Mouse (Mus musculus) hindbrain, embryonic 15.5 days (tissue): Measurements from ENCODE around the gene Blnk. TPM values are rescaled to one million over a fixed set of nuclear protein-coding genes. Genes with fewer than 3 reads are reported as not detected.

ENCODE experiments used
- ATAC-seq: fragments of 200-750 bp; cut with Nextera tagmentation; 2 replicates; pipeline ENCODE4 v1.8.0; 2017; ENCODE audit warnings: low read depth, moderate number of reproducible peaks, moderate TSS enrichment; ENCODE audit not compliant: low FRiP score
- H3K27ac ChIP-seq: fragments of 300-500 bp; sonication (generic); replicated peaks from 2 replicates; pipeline ENCODE4 v1.5.1; 2015; ENCODE audit warnings: mild to moderate bottlenecking, inconsistent platforms
- H3K27me3 ChIP-seq: fragments of 300-500 bp; sonication (generic); 2 replicates; pipeline ENCODE4 v1.6.1; 2015; ENCODE audit warnings: control low read depth, inconsistent platforms
- H3K36me3 ChIP-seq: fragments of 300-500 bp; sonication (generic); 2 replicates; pipeline ENCODE4 v1.6.1; 2015; ENCODE audit warnings: control low read depth, inconsistent platforms
- H3K4me1 ChIP-seq: fragments of 300-500 bp; sonication (generic); replicated peaks from 2 replicates; pipeline ENCODE4 v1.6.1; 2015; ENCODE audit warnings: control low read depth, inconsistent platforms
- H3K4me2 ChIP-seq: fragments of 300-500 bp; sonication (generic); 2 replicates; pipeline ENCODE4 v1.6.1; 2015; ENCODE audit warnings: moderate library complexity, mild to moderate bottlenecking, inconsistent platforms
- H3K4me3 ChIP-seq: fragments of 300-500 bp; sonication (generic); 2 replicates; pipeline ENCODE4 v1.5.1; 2015; ENCODE audit warnings: mild to moderate bottlenecking, inconsistent platforms
- H3K9ac ChIP-seq: fragments of 300-500 bp; sonication (generic); 2 replicates; pipeline ENCODE4 v1.6.1; 2015; ENCODE audit warnings: inconsistent platforms
- H3K9me3 ChIP-seq: fragments of 300-500 bp; sonication (generic); 2 replicates; pipeline ENCODE4 v1.6.1; 2016; ENCODE audit warnings: control low read depth, inconsistent platforms
- WGBS: fragments of 180-500 bp; shearing (Covaris S2); methylation state at CpG from one replicate; pipeline ENCODE4 v1.1.7; 2015; 5-methylcytosine and 5-hydroxymethylcytosine counted together
- polyA plus RNA-seq: library from polyadenylated mRNA; unstranded; fragments of >200 nt; fragmentation: Nextera tagmentation; extraction: Ambion mirVana; gene quantifications from 2 replicates; pipeline ENCODE4 v1.2.1, GENCODE M21; 2015

The Blnk gene
- polyA plus RNA-seq, 1 experiment from 2014 or later = 0.79 TPM

GRCm38 (mm10) chr19:41019164-41019675 lies 24.9 kb upstream of the Blnk start:
- H3K27me3 ChIP-seq = no peaks in the 10 kb centered on the region
- WGBS = 84% methylated on average over 5 of the region's 5 CpGs
- no peak overlapping the region for H3K4me2 ChIP-seq
- no peaks in the 10 kb centered on the region for H3K9me3 ChIP-seq
- no peak overlapping the region for H3K27ac ChIP-seq
- ATAC-seq = no peak
- H3K9ac ChIP-seq = no peak overlapping the region
- no peak overlapping the region for H3K4me3 ChIP-seq
- H3K36me3 ChIP-seq = no peaks in the 10 kb centered on the region
- peaks cover 4% of the 10 kb centered on the region for H3K4me1 ChIP-seq

- Histone ChIP-seq H3K27me3 (0 out of 2 replicates have a peak, but pooled peaks cover 4% of the 10 kb centered on the region), H3K4me2 (peak overlapping the region; percentile 49), H3K27ac (no peak overlapping the region), H3K4me3 (peak overlapping the region; percentile 15; the same call in 1 of the 2 replicates), H3K4me1 (peaks cover 4% of the 10 kb centered on the region), H3K36me3 (no peaks in the 10 kb centered on the region), H3K9ac (0 out of 2 replicates have a peak overlapping the region, but pooled peaks have one; percentile 3), H3K9me3 (no peaks in the 10 kb centered on the region)
- peak; percentile 70; the same call in 1 of the 2 replicates for ATAC-seq
- 16% methylated on average over 14 of the region's 14 CpGs for WGBS
Measured at GRCm38 (mm10) chr19:41015951-41016716, 21.8 kb upstream of the Blnk start.

- H3K9ac ChIP-seq = no peak overlapping the region
- no peak overlapping the region for H3K27ac ChIP-seq
- H3K27me3 ChIP-seq = 0 out of 2 replicates have a peak, but pooled peaks cover 4% of the 10 kb centered on the region
- no peak for ATAC-seq
- no peaks in the 10 kb centered on the region for H3K9me3 ChIP-seq
- H3K4me1 ChIP-seq = peaks cover 4% of the 10 kb centered on the region
- WGBS = 33% methylated on average over 9 of the region's 9 CpGs
- no peak overlapping the region for H3K4me2 ChIP-seq
- no peaks in the 10 kb centered on the region for H3K36me3 ChIP-seq
- no peak overlapping the region for H3K4me3 ChIP-seq
Measured at GRCm38 (mm10) chr19:41014003-41014402, 19.7 kb upstream of the Blnk start.

GRCm38 (mm10) chr19:41013591-41013990 lies 19.3 kb upstream of the Blnk start:
- Histone ChIP-seq H3K4me2 (no peak overlapping the region), H3K9ac (no peak overlapping the region), H3K27ac (no peak overlapping the region), H3K27me3 (0 out of 2 replicates have a peak, but pooled peaks cover 4% of the 10 kb centered on the region), H3K9me3 (no peaks in the 10 kb centered on the region), H3K4me1 (peaks cover 4% of the 10 kb centered on the region), H3K36me3 (no peaks in the 10 kb centered on the region), H3K4me3 (no peak overlapping the region)
- no peak for ATAC-seq
- WGBS = 11% methylated on average over 5 of the region's 5 CpGs

GRCm38 (mm10) chr19:41011676-41012075 lies 17.3 kb upstream of the Blnk start:
- Histone ChIP-seq H3K9me3 (no peaks in the 10 kb centered on the region), H3K4me2 (no peak overlapping the region), H3K4me3 (no peak overlapping the region), H3K27me3 (0 out of 2 replicates have a peak, but pooled peaks cover 4% of the 10 kb centered on the region), H3K4me1 (peaks cover 4% of the 10 kb centered on the region), H3K9ac (no peak overlapping the region), H3K36me3 (no peaks in the 10 kb centered on the region), H3K27ac (no peak overlapping the region)
- 41% methylated on average over 5 of the region's 5 CpGs for WGBS
- no peak for ATAC-seq

- no peak overlapping the region for H3K27ac ChIP-seq
- H3K9me3 ChIP-seq = no peaks in the 10 kb centered on the region
- no peak overlapping the region for H3K4me3 ChIP-seq
- H3K4me2 ChIP-seq = no peak overlapping the region
- no peaks in the 10 kb centered on the region for H3K4me1 ChIP-seq
- 91% methylated on average over 5 of the region's 5 CpGs for WGBS
- no peak overlapping the region for H3K9ac ChIP-seq
- no peak for ATAC-seq
- no peaks in the 10 kb centered on the region for H3K36me3 ChIP-seq
- H3K27me3 ChIP-seq = 0 out of 2 replicates have a peak, but pooled peaks cover 4% of the 10 kb centered on the region
Measured at GRCm38 (mm10) chr19:41008674-41009395, 14.5 kb upstream of the Blnk start.

- Histone ChIP-seq H3K9me3 (no peaks in the 10 kb centered on the region), H3K4me2 (no peak overlapping the region), H3K4me3 (no peak overlapping the region), H3K27ac (no peak overlapping the region), H3K27me3 (no peaks in the 10 kb centered on the region), H3K4me1 (no peaks in the 10 kb centered on the region), H3K36me3 (no peaks in the 10 kb centered on the region), H3K9ac (no peak overlapping the region)
- ATAC-seq = no peak
- 89% methylated on average over 4 of the region's 4 CpGs for WGBS
Measured at GRCm38 (mm10) chr19:41007733-41008132, 13.4 kb upstream of the Blnk start.

GRCm38 (mm10) chr19:41007326-41007725 lies 13.0 kb upstream of the Blnk start:
- H3K27ac ChIP-seq = no peak overlapping the region
- no peak overlapping the region for H3K4me3 ChIP-seq
- no peak overlapping the region for H3K9ac ChIP-seq
- ATAC-seq = no peak
- no peaks in the 10 kb centered on the region for H3K9me3 ChIP-seq
- H3K27me3 ChIP-seq = no peaks in the 10 kb centered on the region
- H3K4me2 ChIP-seq = no peak overlapping the region
- no peaks in the 10 kb centered on the region for H3K36me3 ChIP-seq
- no peaks in the 10 kb centered on the region for H3K4me1 ChIP-seq
- 47% methylated on average over 6 of the region's 6 CpGs for WGBS

- ATAC-seq = no peak
- no peak overlapping the region for H3K4me2 ChIP-seq
- 16% methylated on average over 4 of the region's 4 CpGs for WGBS
- no peaks in the 10 kb centered on the region for H3K4me1 ChIP-seq
- H3K27ac ChIP-seq = no peak overlapping the region
- H3K36me3 ChIP-seq = no peaks in the 10 kb centered on the region
- H3K9me3 ChIP-seq = no peaks in the 10 kb centered on the region
- H3K9ac ChIP-seq = no peak overlapping the region
- H3K4me3 ChIP-seq = no peak overlapping the region
- no peaks in the 10 kb centered on the region for H3K27me3 ChIP-seq
Measured at GRCm38 (mm10) chr19:41006621-41007020, 12.3 kb upstream of the Blnk start.

- WGBS = 87% methylated on average over 3 of the region's 3 CpGs
- H3K36me3 ChIP-seq = no peaks in the 10 kb centered on the region
- no peaks in the 10 kb centered on the region for H3K9me3 ChIP-seq
- H3K27me3 ChIP-seq = no peaks in the 10 kb centered on the region
- H3K4me2 ChIP-seq = no peak overlapping the region
- H3K4me3 ChIP-seq = no peak overlapping the region
- no peak for ATAC-seq
- no peak overlapping the region for H3K9ac ChIP-seq
- H3K27ac ChIP-seq = no peak overlapping the region
- H3K4me1 ChIP-seq = no peaks in the 10 kb centered on the region
Measured at GRCm38 (mm10) chr19:41003694-41004315, 9.5 kb upstream of the Blnk start.

- no peak for ATAC-seq
- Histone ChIP-seq H3K4me2 (no peak overlapping the region), H3K9me3 (no peaks in the 10 kb centered on the region), H3K27me3 (no peaks in the 10 kb centered on the region), H3K36me3 (no peaks in the 10 kb centered on the region), H3K4me1 (no peaks in the 10 kb centered on the region), H3K4me3 (no peak overlapping the region), H3K9ac (no peak overlapping the region), H3K27ac (no peak overlapping the region)
- 48% methylated on average over 3 of the region's 3 CpGs for WGBS
Measured at GRCm38 (mm10) chr19:40999569-40999968, 5.2 kb upstream of the Blnk start.
